Comparison of ENCODE assay signal across 8 mouse cellular contexts in the genomic region with DNA sequence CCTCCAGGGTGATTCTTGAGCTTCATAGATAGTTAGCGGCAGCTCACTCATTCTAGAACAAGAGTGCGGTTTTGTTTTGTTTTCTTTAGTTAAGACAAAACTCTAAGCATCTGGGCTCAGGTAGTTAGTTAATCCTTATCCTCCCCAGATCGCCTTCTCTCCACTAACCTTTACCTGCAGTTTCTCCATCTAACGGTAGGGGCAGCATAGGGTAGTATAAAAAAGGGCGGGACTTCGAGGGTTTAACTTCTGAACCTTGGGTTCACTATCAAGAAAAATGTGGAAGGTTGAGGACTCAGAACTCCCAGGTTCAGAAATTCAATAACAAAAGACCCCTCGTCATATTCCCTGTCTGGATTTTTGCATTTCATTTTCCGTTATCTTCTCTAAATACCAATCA. TPM values are rescaled to one million over a fixed set of nuclear protein-coding genes. Genes with fewer than 3 reads are reported as not detected.
DNase-seq lines count a peak whose midpoint lies in the region; ATAC-seq and TF ChIP-seq lines count a peak whose summit lies in the region.

No protein-coding gene starts in this region.

- intact Hi-C loops in heart, postnatal 14 days (cut with DNase I) = no loop called here
- intact Hi-C loops in gastrocnemius, postnatal 36 days (cut with DNase I) = no loop called here

- ATAC-seq in granulocyte monocyte progenitor cell, adult 5-6 weeks (replicated peaks; ENCODE audit: poor library complexity, severe bottlenecking) = peak; percentile 53
- peak; percentile 77; the same call in 1 of the 2 replicates for ATAC-seq in neutrophil, adult 5-6 weeks (ENCODE audit: extremely low read depth, insufficient number of reproducible peaks, low FRiP score, poor library complexity, severe bottlenecking)

- H3K4me1 ChIP-seq in ES-E14 (ENCODE audit: control insufficient read depth in 2 of 2, insufficient read depth in 2 of 2, low read length in 2 of 2, poor library complexity in 1 of 2) = no peaks in the 10 kb centered on the region

- H3K9me3 ChIP-seq in ES-E14 (ENCODE audit: control insufficient read depth, insufficient read depth, low read depth, low read length) = no peaks in the 10 kb centered on the region

- H3K4me3 ChIP-seq in ES-E14 (ENCODE audit: insufficient read depth in 1 of 2, low read depth in 1 of 2, low read length in 2 of 2, poor library complexity in 1 of 2, severe bottlenecking in 1 of 2) = no peak overlapping the region

- H3K9ac ChIP-seq in ES-E14 (ENCODE audit: insufficient read depth, low read depth, low read length, poor library complexity, severe bottlenecking) = no peak overlapping the region

- DNase-seq in heart, postnatal 14 days = peak; percentile 27 to 62
- no peak for DNase-seq in heart, adult 9 months (ENCODE audit: low spot score in 2 of 2)
- DNase-seq in 3T3-L1 (ENCODE audit: low read depth, low spot score) (peak; percentile 60), ES-E14 (ENCODE audit: low read depth, low spot score) (peak; percentile 84)
- no peak for DNase-seq in Muller cell, postnatal 12 days (ENCODE audit: inconsistent ontology term)
- no peak for DNase-seq in gastrocnemius, postnatal 36 days

- H3K27ac ChIP-seq in ES-E14 (ENCODE audit: insufficient read depth, low read depth, low read length, poor library complexity, severe bottlenecking) = no peak overlapping the region

- in situ Hi-C loops in ES-E14 (cut with MboI; ENCODE audit: low sequenced_read_pairs in 2 of 2, unreplicated experiment in 2 of 2) = no loop called here

- H3K36me3 ChIP-seq in ES-E14 (ENCODE audit: control insufficient read depth, insufficient read depth, low read length, poor library complexity, severe bottlenecking) = no peaks in the 10 kb centered on the region

TF ChIP-seq in ES-E14, 5 proteins besides CTCF, POLR2A, EP300 and RAD21:
- TF ChIP-seq MAFK (IDR thresholded peaks at IDR 0.05; ENCODE audit: insufficient read depth, low read depth, low read length) = no peak
- TF ChIP-seq CHD2 (IDR thresholded peaks at IDR 0.05; ENCODE audit: low read depth, low read length) = no peak
- no peak for TF ChIP-seq HCFC1 (IDR thresholded peaks at IDR 0.05; ENCODE audit: borderline replicate concordance, insufficient read depth, low read length)
- TF ChIP-seq ZC3H11A (IDR thresholded peaks at IDR 0.05; ENCODE audit: borderline replicate concordance, low read depth, low read length) = no peak
- TF ChIP-seq ZNF384 (IDR thresholded peaks at IDR 0.05; ENCODE audit: low read depth, low read length) = no peak

RNA-seq across cellular contexts. Expression of a gene that starts 1.0 kb away (rescaled TPM):
- total RNA-seq in heart, postnatal 14 days (2021) = 10 to 100 TPM; 26.4 to 28.8 TPM
- 5.5 and 7.2 TPM in 2 replicates for total RNA-seq in ES-E14 (2012; rRNA removed)
- not detected in 2 replicates for total RNA-seq in granulocyte monocyte progenitor cell, adult 5-6 weeks (2014; fragmentation: Nextera tagmentation)
- not detected in 2 replicates for total RNA-seq in granulocyte monocyte progenitor cell, adult 5-6 weeks (2017)
- total RNA-seq in neutrophil, adult 5-6 weeks (2017) = 0.93 and 1.2 TPM in 2 replicates
- 10 to 100 TPM; 36.6 to 36.7 TPM for total RNA-seq in gastrocnemius, postnatal 36 days (2021)

Comparison
In these comparisons a context has a peak if more than half of its experiments do, and no peak if none do; other contexts are left out.
1. DNase-seq: peak in heart, postnatal 14 days (2 of 2), 3T3-L1 (single experiment) and ES-E14 (single experiment); none in heart, adult 9 months (0 of 2), Muller cell, postnatal 12 days (single experiment) and gastrocnemius, postnatal 36 days (0 of 2).